Mouse (Mus musculus): ENCODE results near the gene Serpinb2. TPM values are rescaled to one million over a fixed set of nuclear protein-coding genes. Genes with fewer than 3 reads are reported as not detected.

The Serpinb2 gene
- 10 to 100 TPM in 1 of 2 experiments, 1 to 10 TPM in 1; 6.4 to 12.2 TPM for total RNA-seq (2023)

GRCm38 (mm10) chr1:107511252-107511651 is at the start of gene Serpinb2:
Gene Serpinb2 (plus strand): TSS chr1:107511423.

Other genes starting within 250 kb of the Serpinb2 start
- gene Serpinb3b, start 233.1 kb upstream of the Serpinb2 start, total RNA-seq (2023): not detected
- gene Serpinb3c, start 233.1 kb upstream of the Serpinb2 start, total RNA-seq (2023): not detected
- 1 to 10 TPM in 1 of 2 experiments, not detected in 1; 1.2 TPM for gene Serpinb11, start 150.2 kb upstream of the Serpinb2 start, total RNA-seq (2023)
- gene Serpinb7, start 111.8 kb upstream of the Serpinb2 start, total RNA-seq (2023): under 1 TPM; 0.47 to 0.85 TPM
- 10 to 100 TPM; 41.3 to 47.3 TPM for gene Serpinb8, start 78.6 kb downstream of the Serpinb2 start, total RNA-seq (2023)

All from monocyte, adult 59 days (primary cell).